Mouse (Mus musculus) v-Abl transformed pro-B cells (cell line): ENCODE measurements around the gene Pknox2.

Experiments used
- in situ Hi-C, 2 experiments: fragments of 400-800 bp; cut with MboI; formaldehyde crosslinking; loops; one replicate each; pipeline ENCODE4 v1.15.1; 2025; ENCODE audit not compliant: unreplicated experiment in 2 of 2

Pknox2 gene

GRCm38 (mm10) chr9:36961874-36962273 is 185.3 kb downstream of the Pknox2 start:
- in situ Hi-C loops: loop anchor here in 1 of 2 experiments (10.0 kb wide), 1 partner anchor 213 kb away; no protein-coding TSS in a partner anchor

- in situ Hi-C loops: loop anchor here in 1 of 2 experiments (10.0 kb wide), 1 partner anchor 214 kb away; no protein-coding TSS in a partner anchor
Observed at GRCm38 (mm10) chr9:36961153-36961552, 186.1 kb downstream of the Pknox2 start.

- in situ Hi-C loops: no loop called here
Observed at GRCm38 (mm10) chr9:36951133-36951484, 196.1 kb downstream of the Pknox2 start.

GRCm38 (mm10) chr9:36950271-36951132 is 196.7 kb downstream of the Pknox2 start:
- in situ Hi-C loops: no loop called here

GRCm38 (mm10) chr9:36948181-36948580 is 199.0 kb downstream of the Pknox2 start:
- in situ Hi-C loops: no loop called here

- in situ Hi-C loops: no loop called here
Observed at GRCm38 (mm10) chr9:36947056-36947694, 200.0 kb downstream of the Pknox2 start.

GRCm38 (mm10) chr9:36944843-36945242 is 202.4 kb downstream of the Pknox2 start:
- in situ Hi-C loops: no loop called here

GRCm38 (mm10) chr9:36942561-36942960 is 204.6 kb downstream of the Pknox2 start:
- in situ Hi-C loops: no loop called here

GRCm38 (mm10) chr9:36942131-36942530 is 205.1 kb downstream of the Pknox2 start:
- in situ Hi-C loops: no loop called here

GRCm38 (mm10) chr9:36941565-36941964 is 205.6 kb downstream of the Pknox2 start:
- in situ Hi-C loops: no loop called here

GRCm38 (mm10) chr9:36938601-36939078 is 208.6 kb downstream of the Pknox2 start:
- in situ Hi-C loops: no loop called here

GRCm38 (mm10) chr9:36933813-36934493 is 213.3 kb downstream of the Pknox2 start:
- in situ Hi-C loops: no loop called here

GRCm38 (mm10) chr9:36932950-36933812 is 214.0 kb downstream of the Pknox2 start:
- in situ Hi-C loops: no loop called here

GRCm38 (mm10) chr9:36931657-36932056 is 215.6 kb downstream of the Pknox2 start:
- in situ Hi-C loops: no loop called here

GRCm38 (mm10) chr9:36923753-36924152 is 223.5 kb downstream of the Pknox2 start:
- in situ Hi-C loops: no loop called here

GRCm38 (mm10) chr9:36921718-36922415 is 225.3 kb downstream of the Pknox2 start:
- in situ Hi-C loops: no loop called here

GRCm38 (mm10) chr9:36919472-36919871 is 227.7 kb downstream of the Pknox2 start:
- in situ Hi-C loops: no loop called here

GRCm38 (mm10) chr9:36918582-36918981 is 228.6 kb downstream of the Pknox2 start:
- in situ Hi-C loops: no loop called here

GRCm38 (mm10) chr9:36916915-36917314 is 230.3 kb downstream of the Pknox2 start:
- in situ Hi-C loops: no loop called here

- in situ Hi-C loops: no loop called here
Observed at GRCm38 (mm10) chr9:36916362-36916761, 230.8 kb downstream of the Pknox2 start.
